Mouse (Mus musculus) adrenal gland, postnatal 25 days (tissue): ENCODE measurements around the gene Slc35b1. TPM values are rescaled to one million over a fixed set of nuclear protein-coding genes. Genes with fewer than 3 reads are reported as not detected.
A peak's percentile ranks its signal among the peaks of the same experiment; 100 is the strongest.
"Not testable (repeated sequence)": the region's sequence is repeated elsewhere in the genome, so short reads cannot be mapped to it uniquely, and the experiment has no call there.

Source experiments
- DNase-seq: peaks from one replicate; pipeline ENCODE4 v3.0.0; 2021; ENCODE audit warnings: mixed read lengths
- total RNA-seq: library from RNA; stranded (reverse); gene quantifications from 2 replicates; pipeline ENCODE4 v1.2.3, GENCODE M21; 2021

Slc35b1 gene
- total RNA-seq, 1 experiment from 2014 or later = 51.8 TPM

DNA sequence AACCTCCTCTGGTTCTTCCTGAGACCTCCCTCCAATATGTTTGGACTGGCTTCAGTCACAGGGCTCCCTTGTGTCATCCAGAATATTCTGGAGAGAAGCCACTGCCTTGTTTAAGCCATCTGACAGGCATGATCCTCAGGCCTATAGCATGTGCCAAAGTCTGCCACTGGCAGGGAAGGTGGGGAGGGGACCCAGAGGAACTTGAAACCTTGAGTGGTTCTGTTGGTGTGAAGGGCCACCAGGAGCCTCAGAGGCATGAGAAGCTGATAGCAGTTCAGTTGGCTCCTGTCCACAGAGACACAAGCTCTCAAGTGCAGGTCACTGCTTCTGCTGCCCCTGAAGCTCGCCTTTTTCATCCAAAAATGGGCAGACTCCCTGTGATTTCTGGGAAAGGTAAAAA, 12.1 kb downstream of the Slc35b1 start:
- no peak for DNase-seq

DNA sequence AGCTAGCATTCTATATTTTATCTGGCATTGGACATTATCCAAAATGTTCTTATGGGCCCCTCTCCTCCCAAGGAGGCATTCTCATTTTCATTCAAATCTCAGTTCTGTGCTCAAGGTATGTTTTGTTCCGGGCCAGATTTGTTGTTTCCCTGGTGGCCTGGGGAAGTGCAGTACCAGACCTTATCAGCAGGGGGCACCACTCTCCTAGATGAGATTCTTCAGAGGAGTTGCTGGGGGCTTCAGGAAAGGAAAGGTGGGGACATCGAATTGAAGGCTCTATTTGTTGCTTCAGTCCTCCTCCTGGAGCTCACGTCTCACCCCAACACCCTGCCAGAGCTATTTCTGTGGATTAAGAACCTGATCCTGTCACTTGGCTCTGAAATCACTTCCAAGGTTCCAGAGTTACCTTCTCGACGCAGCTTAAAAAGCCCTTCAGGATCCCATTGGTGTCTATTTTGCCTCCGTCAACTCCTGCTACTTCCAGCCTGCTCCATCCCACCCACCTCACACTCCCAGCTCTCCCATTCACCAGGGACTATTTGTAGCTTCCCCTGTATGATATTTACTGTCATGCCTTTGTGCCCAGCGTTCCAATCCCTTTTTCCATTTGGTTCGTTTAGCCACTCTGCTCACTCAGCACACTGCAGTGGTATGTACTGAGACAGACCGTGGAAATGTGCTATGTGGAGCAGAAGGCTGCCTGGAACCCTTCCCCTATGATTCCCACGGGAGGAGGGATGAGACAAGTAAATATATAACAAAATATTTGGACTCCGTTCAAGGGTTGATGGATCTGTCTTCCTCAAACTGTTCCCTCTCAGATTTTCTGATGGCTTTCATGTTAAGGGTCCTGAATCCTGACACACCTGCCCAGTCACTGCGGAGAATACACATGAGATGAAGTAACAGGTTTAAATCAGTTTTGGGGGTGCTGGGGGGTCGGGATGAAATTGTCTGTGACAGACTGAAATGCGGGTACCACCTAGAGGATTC, 13.6 kb downstream of the Slc35b1 start:
- DNase-seq = peak; percentile 80

DNA sequence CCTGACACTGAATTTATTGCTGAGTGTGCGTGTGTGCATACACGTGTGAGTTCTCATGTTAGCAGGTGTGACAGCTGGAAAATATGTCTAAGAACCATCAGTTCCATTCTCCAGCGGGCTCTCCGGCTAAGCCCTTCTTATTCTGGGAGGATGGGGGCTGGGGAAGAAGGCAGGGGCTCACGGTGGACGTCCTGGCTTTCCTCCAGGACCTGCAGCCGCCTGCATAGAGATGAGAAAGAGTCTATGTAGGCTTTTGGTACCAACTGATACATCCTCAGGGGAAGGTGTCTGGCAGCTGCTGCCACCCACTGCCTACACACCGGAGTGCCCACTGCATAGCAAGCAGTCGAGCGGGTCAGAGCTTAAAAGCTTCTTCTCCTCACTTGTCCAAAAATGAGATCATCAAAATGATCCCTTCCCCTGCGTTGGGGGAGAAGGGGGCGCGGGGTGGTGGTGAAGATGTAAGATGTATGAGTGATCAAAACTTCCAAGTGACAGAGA, 15.1 kb downstream of the Slc35b1 start:
- no peak for DNase-seq

DNA sequence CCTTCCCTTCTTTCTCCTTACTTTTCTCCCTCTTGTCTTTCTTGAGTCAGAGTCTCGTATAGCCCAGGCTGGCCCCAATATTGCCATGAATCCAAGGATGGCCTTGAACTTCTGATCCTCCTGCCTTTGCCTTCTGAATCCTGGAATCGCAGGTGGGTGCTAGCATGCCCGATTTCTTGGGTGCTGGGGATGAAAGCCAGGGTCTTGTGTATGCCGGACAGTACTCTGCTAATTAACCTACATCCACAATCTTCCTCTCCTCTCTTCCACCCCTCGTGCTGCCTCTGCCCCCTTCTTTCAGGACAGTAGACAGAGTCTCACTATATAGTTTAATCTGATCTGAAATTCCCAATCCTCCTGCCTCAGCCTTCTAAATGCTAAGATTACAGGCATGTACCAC, 17.1 kb downstream of the Slc35b1 start:
- DNase-seq = no peak

DNA sequence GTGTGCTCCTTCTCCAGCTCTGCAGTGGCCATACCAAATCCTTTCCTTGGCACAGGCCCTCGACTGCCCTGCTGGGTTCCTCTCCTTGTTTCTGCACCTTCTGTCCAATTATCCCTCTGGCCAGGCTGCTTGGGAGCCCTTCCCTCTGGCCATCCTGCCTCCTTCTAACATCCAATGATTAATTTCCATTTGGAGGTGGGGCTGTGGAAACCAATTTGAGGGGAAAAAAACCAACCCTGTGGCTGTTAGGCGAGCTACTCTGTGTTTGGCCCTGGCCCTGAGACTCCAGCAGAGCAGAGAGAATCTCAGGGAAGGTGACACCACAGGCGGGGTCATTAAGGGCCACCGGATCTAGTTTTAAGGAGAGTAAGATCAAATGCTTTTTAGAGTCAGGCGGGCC, 17.7 kb downstream of the Slc35b1 start:
- DNase-seq = peak; percentile 39

DNA sequence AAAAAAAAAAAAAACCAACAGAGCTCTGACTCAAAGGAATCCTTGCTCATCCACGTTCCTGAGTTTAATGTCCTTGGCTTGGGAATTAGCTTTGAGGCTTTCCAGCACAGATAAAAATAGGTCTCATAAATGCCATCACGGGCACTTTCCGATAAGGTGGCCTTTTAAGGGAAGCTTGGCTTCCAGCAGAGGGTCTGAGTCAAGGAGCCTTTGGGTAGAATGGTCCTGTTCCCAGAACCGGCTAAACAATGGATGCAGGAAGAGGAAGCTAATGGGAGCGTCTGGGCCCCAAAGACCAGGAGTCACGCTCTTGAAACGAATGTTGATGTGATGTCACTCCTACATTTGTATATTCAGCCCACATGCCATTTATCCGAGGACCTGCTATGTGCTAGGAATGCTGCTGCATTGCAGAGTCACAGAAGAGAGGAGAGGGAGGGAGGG, 18.2 kb downstream of the Slc35b1 start:
- DNase-seq = no peak

DNA sequence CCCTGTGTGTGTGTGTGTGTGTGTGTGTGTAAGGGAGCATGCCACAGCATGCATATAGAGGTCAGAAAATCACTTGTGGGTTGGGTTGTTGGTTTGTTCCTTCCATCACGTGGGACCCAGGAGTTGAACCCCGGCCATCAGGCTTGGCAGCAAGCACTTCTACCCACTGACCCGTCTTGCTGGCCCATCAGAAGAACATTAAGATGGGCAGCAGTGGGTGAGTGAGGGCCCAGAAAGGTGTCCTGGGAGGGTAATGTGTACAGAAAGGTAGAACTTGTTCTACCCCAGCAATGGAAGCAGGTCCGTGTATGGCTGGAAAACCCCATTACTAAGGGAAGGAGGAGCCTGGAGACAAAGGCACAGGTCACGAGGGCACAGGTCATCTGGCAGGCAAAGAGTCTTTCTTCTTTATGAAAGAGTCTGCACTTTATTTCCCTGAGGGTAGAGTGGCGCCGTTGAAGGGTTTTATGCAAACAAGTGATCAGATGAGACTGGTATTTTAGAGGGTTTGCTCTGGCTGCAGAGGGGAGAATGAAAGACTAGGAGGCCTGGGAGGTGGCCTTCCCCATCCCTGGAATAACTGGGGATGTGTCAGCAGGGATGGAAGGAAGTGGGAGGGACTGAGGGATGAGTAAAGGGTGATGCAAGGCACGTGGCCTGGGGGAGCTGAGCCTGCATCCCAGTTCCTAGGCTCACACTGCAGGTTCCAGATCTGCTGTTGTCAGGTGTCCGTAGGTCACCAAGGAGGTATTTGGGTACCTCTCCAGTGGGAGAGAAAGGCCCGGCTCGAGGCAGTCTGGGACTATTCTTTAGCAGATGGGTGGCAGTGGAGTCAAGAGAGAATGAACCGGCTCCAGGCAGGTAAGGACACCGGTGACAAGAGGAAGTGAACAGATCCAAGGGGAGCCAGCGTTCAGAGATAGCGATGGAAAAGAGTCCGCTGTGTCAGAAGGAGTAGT, 19.2 kb downstream of the Slc35b1 start:
- no peak for DNase-seq

DNA sequence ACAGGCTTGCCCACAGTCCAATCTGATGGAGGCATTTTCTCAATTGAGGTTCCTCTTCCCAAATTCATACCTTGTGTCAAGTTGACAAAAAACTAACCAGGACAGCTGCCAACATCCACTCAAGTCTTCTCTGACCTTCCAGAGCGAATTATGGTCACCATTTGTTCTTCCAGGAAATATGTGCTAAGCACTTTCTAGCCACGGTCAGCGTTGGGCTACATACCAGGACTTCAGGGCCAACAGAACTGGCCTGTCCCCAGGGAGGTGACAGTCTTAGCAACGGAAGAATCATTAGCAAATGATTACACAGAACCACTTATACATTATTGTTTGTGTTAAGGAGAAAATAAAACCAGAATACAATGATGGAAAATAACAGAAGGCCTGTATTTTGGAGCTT, 21.3 kb downstream of the Slc35b1 start:
- DNase-seq = no peak

DNA sequence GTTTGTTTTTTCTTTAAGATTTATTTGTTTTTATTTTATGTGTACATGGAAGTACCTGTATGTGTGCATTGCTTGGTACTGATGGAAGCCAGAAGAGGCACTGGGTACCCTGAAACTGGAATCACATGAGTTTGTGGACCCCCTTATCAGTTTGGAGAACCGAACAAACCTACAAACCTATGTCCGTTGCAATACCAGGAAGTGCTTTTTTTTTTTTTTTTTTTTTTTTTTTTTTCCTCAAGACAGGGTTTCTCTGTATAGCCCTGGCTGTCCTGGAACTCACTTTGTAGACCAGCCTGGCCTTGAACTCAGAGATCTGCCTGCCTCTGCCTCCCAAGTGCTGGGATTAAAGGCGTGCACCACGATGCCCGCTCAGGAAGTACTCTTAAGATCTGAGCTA, 21.9 kb downstream of the Slc35b1 start:
- not testable (repeated sequence) for DNase-seq

DNA sequence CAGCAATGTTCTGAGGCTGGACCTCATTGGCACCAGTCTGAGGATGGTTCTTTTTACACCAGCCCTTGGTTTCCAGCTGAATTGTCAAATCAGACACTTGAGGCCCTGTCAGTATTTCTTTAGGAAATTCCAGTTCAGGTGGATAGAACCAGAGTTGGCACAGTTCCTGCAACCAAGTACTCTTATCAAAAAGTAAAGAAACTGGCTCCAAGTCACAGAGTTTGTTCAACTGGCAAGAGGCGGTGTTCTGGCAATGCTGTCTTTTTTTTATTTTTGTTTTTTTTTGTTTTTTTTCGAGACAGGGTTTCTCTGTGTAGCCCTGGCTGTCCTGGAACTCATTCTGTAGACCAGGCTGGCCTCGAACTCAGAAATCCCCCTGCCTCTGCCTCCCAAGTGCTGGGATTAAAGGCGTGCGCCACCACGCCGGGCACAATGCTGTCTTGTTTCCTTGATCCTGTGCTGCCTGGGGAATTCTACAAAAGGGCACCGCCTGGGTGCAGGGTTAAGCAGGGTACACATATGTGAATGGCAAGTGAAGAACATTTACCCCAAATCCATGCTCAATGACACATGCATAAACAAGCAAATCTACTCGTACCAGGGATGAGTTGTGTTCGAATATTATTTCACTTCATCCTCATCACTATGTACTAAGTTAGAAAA, 25.1 kb downstream of the Slc35b1 start:
- no peak for DNase-seq

DNA sequence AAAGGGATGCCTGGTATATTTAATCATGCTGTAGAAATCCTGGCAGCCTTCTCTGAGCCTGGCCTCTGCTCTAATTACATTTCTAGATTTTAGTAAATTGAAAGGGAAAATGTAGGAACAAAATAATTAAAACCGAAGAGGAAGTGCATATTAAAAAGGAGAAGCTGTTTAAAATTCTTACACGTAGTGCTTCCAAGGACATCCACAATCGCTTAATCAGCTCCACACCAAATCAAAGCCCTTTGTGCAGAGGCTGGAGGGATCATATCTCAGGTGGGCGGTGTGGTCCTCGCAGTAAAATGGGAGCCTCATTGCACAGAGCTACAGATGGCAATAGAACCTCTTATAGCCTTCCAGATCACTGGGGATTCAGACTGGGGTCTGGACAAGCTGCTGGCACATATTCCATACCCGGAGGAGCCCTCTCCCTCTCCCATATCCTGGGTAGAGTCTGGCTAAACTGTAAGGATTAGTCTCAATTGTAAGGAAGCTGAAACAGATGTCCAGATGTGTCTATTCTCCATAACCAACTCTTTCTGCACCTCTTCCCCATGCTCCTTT, 27.0 kb downstream of the Slc35b1 start:
- no peak for DNase-seq

DNA sequence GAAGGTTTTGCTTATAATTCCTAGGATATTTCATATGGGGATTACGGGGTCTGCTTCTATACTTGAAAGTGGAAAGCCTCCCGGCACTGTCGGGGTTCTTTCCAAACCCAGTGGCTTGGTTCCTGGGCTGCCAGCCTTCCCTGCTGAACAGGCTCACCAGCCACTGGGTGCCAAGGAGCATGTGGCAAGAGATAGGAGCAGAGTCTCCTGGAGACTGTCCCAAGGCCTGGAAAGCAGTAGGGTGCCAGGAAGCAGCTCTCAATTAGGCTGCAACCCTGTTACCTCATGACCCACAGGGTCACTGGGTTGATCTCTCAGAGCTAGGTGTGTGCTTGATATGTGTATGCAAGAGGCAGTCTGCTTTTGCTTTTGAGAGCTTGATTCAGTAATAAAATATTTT, 28.1 kb downstream of the Slc35b1 start:
- peak; percentile 63 for DNase-seq

DNA sequence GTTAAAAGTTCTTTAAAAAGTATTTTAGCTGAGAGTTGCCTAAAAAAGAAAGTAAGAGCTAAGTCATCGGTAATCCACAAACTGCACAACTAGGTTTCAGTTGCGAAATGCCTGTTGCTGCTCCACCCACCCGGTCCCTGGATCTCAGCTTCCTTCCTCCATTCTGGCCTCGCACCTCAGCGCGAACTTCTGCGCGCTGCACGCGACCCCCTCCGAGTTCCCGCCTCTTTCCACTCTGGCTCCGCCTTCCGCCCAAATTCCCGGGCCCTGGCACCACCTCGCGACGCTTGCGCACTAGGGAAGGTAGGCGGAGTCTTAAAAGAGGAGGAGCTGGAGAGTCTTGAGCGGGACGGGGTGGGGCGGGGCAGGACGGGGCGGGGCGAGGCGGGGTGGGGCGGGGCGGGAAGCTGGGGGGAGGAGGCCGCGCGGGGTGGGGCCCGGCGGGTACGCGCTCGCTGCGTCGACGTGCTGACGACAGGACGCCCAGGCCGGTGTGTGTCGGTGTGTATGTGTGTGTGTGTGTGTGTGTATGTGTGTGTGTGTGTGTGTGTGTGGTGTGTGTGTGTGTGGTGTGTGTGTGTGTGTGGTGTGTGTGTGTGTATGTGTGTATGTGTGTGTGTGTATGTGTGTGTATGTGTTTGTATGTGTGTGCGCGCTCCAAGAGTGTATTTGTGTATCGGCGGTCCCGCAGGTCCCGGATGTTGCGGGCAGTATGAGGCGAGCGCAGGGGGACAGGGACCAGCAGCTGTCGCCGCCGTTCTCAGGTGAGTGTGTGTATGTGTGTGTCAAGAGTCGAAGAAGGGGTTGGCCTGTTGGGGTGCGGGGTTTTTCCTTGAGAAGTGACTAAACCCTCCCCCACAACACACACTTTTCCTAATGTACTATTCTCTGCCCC, 29.4 kb downstream of the Slc35b1 start, which contains the start of gene Spop:
Gene Spop, plus strand, starts transcription at position 440 of the 895 bp plus-strand sequence.
- peak; percentile 90 for DNase-seq

DNA sequence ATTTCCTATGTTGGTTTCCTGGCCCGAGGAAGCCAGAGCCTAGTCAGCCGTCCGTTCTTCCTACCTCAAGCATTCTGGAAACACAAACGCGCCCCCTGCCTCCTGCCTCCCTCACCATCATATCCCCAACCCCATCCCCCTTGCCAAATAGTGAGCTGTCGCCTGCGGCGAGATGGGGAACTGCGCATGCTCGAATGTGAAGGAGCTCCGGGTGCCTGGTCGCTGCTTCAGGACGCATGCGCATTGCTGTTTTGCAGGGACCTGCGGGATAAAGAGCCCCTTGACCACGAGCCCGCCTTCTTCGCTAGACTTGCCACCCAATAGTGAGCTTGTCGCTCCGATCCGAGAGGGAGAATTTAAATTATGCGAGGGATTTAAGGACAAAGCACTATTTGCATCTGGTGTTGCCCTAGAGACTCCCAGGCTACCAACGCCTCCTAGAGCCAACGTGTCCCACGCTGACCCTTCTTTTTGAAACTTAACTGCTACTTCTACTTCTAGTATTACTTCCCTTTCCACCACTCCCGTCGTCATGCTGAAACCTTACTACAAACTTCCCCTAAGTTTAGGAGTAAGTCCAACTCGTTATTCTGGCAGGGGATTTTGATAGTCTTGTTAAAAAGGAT, 30.2 kb downstream of the Slc35b1 start:
- peak; percentile 94 for DNase-seq

DNA sequence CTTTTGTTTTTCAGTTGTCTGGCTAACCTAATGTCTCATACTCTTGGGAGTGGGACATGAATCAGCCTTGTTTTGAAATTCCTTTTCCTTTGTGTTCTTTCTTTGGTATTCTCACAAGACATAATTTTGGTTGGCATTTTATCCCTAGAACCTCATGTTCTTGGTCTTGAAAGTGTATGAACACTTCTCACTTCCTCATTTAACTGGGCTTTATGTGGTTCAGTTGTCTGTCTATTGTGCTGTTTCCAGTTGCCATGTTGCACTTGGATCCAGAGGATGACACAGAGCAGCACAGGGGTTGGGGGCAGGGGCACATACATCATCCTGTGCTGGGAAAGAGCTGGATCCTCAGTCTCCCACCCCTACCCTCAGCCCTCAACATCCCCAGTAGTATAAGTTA, 31.4 kb downstream of the Slc35b1 start:
- no peak for DNase-seq

DNA sequence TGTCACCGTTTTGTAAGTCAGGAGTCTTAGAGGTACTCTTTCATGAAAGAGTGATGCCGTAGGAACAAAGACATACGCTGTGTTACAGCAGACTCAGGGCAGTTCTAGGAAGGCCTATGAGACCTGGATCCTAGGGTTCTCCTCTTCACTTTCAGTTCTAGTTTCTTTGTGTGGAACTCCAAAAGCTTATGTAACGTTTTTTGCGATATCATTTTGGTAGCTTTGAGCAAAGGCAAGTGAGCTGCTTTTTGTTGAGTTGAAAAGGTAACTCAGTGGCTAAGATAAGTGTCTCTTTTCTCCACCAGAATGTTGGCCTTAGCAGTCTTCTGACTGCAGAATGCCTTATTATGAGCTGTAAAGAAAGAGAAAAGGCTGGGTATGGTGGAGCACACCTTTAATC, 32.8 kb downstream of the Slc35b1 start:
- DNase-seq = no peak

DNA sequence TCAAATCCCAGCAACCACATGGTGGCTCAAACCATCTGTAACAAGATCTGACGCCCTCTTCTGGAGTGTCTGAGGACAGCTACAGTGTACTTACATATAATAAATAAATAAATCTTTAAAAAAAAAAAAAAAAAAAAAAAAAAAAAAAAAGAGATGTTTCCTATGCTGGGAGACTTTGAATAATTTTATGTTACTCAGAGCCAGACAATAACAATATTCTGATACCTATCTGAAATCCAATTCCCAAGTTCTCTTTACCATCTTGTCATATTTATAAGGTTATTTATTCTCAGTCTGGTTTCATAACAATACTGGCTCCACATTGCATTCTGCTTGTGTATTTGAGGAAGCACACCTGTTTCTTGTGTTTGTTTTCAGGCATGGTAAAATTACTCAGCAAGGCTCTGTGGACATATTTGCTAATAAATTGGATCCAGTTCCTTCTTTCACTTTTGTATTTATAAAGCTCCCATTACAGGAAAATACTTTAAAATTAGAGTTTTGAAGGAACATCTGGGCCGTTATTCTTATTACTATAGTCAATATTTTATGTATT, 36.5 kb downstream of the Slc35b1 start:
- no peak for DNase-seq

DNA sequence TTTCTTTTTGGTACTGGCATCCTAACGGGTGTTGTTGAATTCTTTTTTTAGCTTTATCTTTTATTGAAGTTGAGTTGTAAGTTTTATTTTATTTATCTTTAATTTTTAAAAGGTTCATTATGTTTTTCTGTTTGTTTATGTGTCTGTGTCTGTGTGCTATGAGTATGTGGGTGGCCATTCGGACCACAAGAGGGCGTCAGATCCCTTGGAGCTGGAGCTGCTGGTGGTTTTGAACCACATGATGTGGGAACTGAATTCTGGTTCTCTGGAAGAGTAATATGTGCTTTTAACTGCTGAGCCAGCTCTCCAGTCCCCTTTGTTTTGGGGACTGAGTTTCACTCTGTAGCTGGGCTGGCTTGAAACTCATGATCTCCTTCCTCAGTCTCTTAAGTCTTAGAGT, 39.0 kb downstream of the Slc35b1 start:
- no peak for DNase-seq

DNA sequence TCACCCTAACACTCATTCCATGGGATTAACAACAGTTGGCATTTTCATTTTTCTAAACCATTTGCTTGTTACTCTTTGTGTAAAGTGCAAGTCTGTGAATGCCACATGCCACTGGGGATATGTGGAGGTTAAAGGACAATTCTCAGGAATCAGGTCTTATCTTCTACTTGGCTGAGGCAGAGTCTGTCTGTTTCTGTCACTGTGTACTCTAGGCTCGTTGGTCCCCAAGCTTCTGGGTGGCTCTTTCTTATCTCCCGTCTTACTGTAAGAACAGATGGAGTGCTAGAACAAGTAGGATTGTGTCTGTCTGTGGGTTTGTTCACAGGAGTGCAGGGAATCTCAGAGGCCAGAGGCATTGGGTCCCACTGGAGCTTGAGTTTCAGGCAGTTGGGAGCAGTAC, 46.9 kb downstream of the Slc35b1 start:
- DNase-seq = no peak

DNA sequence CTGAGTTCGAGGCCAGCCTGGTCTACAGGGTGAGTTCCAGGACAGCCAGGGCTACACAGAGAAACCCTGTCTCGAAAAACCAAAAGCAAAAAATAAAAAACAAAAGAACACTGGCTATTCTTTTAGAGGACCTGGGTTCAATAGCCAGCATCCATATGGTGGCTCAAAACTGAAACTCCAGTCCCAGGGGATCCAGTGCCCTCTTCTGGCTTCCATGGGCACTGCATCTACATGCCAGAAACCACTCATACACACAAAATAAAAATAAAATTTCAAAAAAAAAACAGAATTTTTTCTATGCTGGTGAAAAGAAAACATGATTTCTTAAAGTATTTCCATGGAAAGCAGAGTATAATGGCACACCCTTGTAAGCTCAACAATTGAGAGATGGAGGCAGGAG, 47.7 kb downstream of the Slc35b1 start:
- peak; percentile 35 for DNase-seq
